Comparison of ENCODE assay signal across 23 mouse cellular contexts in genomic region chr1:189499703-189500102, GRCm38 (mm10).
DNase-seq lines count a peak whose midpoint lies in the region; ATAC-seq and TF ChIP-seq lines count a peak whose summit lies in the region.
"Had no signal": no experiment of that assay in that cellular context is flagged by ENCODE, and none has a peak within 500 bp of the region (broad histone marks: within the 10 kb centered on the region; RNA-seq: fewer than 3 reads in every experiment).

No protein-coding gene starts in this region.

- no peak overlapping the region for H3K4me2 ChIP-seq in kidney, embryonic 16.5 days (replicated peaks; ENCODE audit: low read depth, low read length)
- H3K4me2 ChIP-seq in intestine, embryonic 15.5 days (replicated peaks), result no peak overlapping the region
- 0 out of 2 replicates have a peak overlapping the region, but pooled peaks have one; percentile 38 for H3K4me2 ChIP-seq in intestine, postnatal 0 days (replicated peaks; ENCODE audit: low read depth)
- H3K4me2 ChIP-seq: embryonic facial prominence, embryonic 12.5 days; forebrain, embryonic 13.5 days; forebrain, embryonic 15.5 days had no signal

- no peaks in the 10 kb centered on the region for H3K9me3 ChIP-seq in kidney, embryonic 16.5 days (ENCODE audit: low read length)
- H3K9me3 ChIP-seq in intestine, embryonic 15.5 days, result no peaks in the 10 kb centered on the region
- H3K9me3 ChIP-seq in intestine, postnatal 0 days (ENCODE audit: control insufficient read depth), result no peaks in the 10 kb centered on the region
- H3K9me3 ChIP-seq: embryonic facial prominence, embryonic 10.5 days; embryonic facial prominence, embryonic 12.5 days; forebrain, embryonic 13.5 days; forebrain, embryonic 15.5 days had no signal

- DNase-seq in kidney, postnatal 14 days, result no peak
- DNase-seq in yolk sac, embryonic 10.5 days (ENCODE audit: low spot score), result peak; percentile 5
- no peak for DNase-seq in lung, adult 2 months
- DNase-seq in gastrocnemius, adult 2 months, result no peak
- no peak for DNase-seq in frontal cortex, postnatal 10 days (ENCODE audit: low spot score in 2 of 2)
- DNase-seq: adrenal gland, adult 8-10 months; adrenal gland, postnatal 14 days; adrenal gland, postnatal 36 days; cerebellum, adult 11-12 months; cerebellum, adult 2 months; cerebellum, adult 9-10 months; cerebellum, postnatal 14 days; forebrain, postnatal 0 days had no signal

- H3K9ac ChIP-seq in kidney, embryonic 16.5 days (replicated peaks; ENCODE audit: low read length), result no peak overlapping the region
- no peak overlapping the region for H3K9ac ChIP-seq in intestine, embryonic 15.5 days
- H3K9ac ChIP-seq in intestine, postnatal 0 days (ENCODE audit: low read depth, low read length), result no peak overlapping the region
- H3K9ac ChIP-seq: embryonic facial prominence, embryonic 12.5 days; forebrain, embryonic 13.5 days; forebrain, embryonic 15.5 days; forebrain, postnatal 0 days had no signal

- no peaks in the 10 kb centered on the region for H3K36me3 ChIP-seq in kidney, embryonic 16.5 days (ENCODE audit: insufficient read depth, low read length)
- no peaks in the 10 kb centered on the region for H3K36me3 ChIP-seq in intestine, embryonic 15.5 days
- no peaks in the 10 kb centered on the region for H3K36me3 ChIP-seq in intestine, postnatal 0 days (ENCODE audit: control insufficient read depth, insufficient read depth)
- H3K36me3 ChIP-seq: embryonic facial prominence, embryonic 10.5 days; embryonic facial prominence, embryonic 12.5 days; forebrain, embryonic 15.5 days; G1E had no signal

- no peaks in the 10 kb centered on the region for H3K27me3 ChIP-seq in kidney, embryonic 16.5 days (ENCODE audit: insufficient read depth, low read length)
- H3K27me3 ChIP-seq in intestine, embryonic 15.5 days (replicated peaks), result no peaks in the 10 kb centered on the region
- H3K27me3 ChIP-seq in intestine, postnatal 0 days (replicated peaks; ENCODE audit: control insufficient read depth, insufficient read depth, low read length), result no peaks in the 10 kb centered on the region
- H3K27me3 ChIP-seq: embryonic facial prominence, embryonic 12.5 days; forebrain, embryonic 13.5 days; forebrain, embryonic 15.5 days had no signal

- TF ChIP-seq POLR2A in lung, adult 2 months (IDR thresholded peaks at IDR 0.05; ENCODE audit: borderline replicate concordance, extremely low read depth, low read depth, low read length), result no peak

- H3K4me1 ChIP-seq in kidney, embryonic 16.5 days (ENCODE audit: insufficient read depth, low read length), result peaks cover 26% of the 10 kb centered on the region; the same call in 1 of the 2 replicates
- H3K4me1 ChIP-seq in intestine, embryonic 15.5 days (replicated peaks), result 0 out of 2 replicates have a peak, but pooled peaks cover 2% of the 10 kb centered on the region
- H3K4me1 ChIP-seq in intestine, postnatal 0 days (replicated peaks; ENCODE audit: control insufficient read depth, insufficient read depth, low read length), result no peaks in the 10 kb centered on the region
- 0 out of 2 replicates have a peak, but pooled peaks cover 2% of the 10 kb centered on the region for H3K4me1 ChIP-seq in lung, adult 2 months (ENCODE audit: control insufficient read depth, insufficient read depth, low read length)
- H3K4me1 ChIP-seq: embryonic facial prominence, embryonic 12.5 days had no signal

- ATAC-seq in kidney, embryonic 16.5 days (ENCODE audit: low FRiP score, low TSS enrichment), result no peak
- ATAC-seq in intestine, embryonic 15.5 days, result peak; percentile 44
- ATAC-seq in intestine, postnatal 0 days, result no peak
- ATAC-seq: activated CD4-positive, CD25-positive, alpha-beta regulatory T cell, adult 4 months; forebrain, embryonic 13.5 days; forebrain, embryonic 15.5 days; forebrain, postnatal 0 days; Patski had no signal

- intact Hi-C loops in gastrocnemius, adult 2 months (cut with DNase I), result no loop called here

- no peak for TF ChIP-seq CTCF in intestine, postnatal 0 days (IDR thresholded peaks at IDR 0.05; ENCODE audit: low read depth)
- no peak for TF ChIP-seq CTCF in lung, adult 2 months (IDR thresholded peaks at IDR 0.05; ENCODE audit: insufficient read depth, low read length)
- no peak for TF ChIP-seq CTCF in gastrocnemius, adult 2 months (IDR thresholded peaks at IDR 0.05)

- peak overlapping the region; percentile 4; the same call in 1 of the 2 replicates for H3K27ac ChIP-seq in kidney, embryonic 16.5 days (ENCODE audit: low read length)
- no peak overlapping the region for H3K27ac ChIP-seq in intestine, embryonic 15.5 days
- H3K27ac ChIP-seq in intestine, postnatal 0 days (ENCODE audit: low read depth, low read length), result no peak overlapping the region
- no peak overlapping the region for H3K27ac ChIP-seq in gastrocnemius, adult 2 months
- H3K27ac ChIP-seq: embryonic facial prominence, embryonic 10.5 days; embryonic facial prominence, embryonic 12.5 days; forebrain, embryonic 13.5 days; forebrain, embryonic 15.5 days had no signal

- H3K4me3 ChIP-seq in kidney, embryonic 16.5 days (ENCODE audit: low read length), result no peak overlapping the region
- H3K4me3 ChIP-seq in intestine, embryonic 15.5 days (replicated peaks), result no peak overlapping the region
- no peak overlapping the region for H3K4me3 ChIP-seq in intestine, postnatal 0 days (ENCODE audit: low read depth, low read length)
- no peak overlapping the region for H3K4me3 ChIP-seq in lung, adult 2 months (replicated peaks; ENCODE audit: extremely low read depth, low read depth, low read length)
- H3K4me3 ChIP-seq in gastrocnemius, adult 2 months, result no peak overlapping the region
- H3K4me3 ChIP-seq: embryonic facial prominence, embryonic 10.5 days; embryonic facial prominence, embryonic 12.5 days; forebrain, embryonic 13.5 days; forebrain, embryonic 15.5 days had no signal

- 78% methylated on average over 3 of the region's 3 CpGs for WGBS in kidney, embryonic 16.5 days
- 68% methylated on average over 3 of the region's 3 CpGs for WGBS in intestine, embryonic 15.5 days
- WGBS in intestine, postnatal 0 days, result 47% methylated on average over 3 of the region's 3 CpGs
- 66% methylated on average over 3 of the region's 3 CpGs for WGBS in lung, adult 2 months
